Mouse (Mus musculus): ENCODE data around the gene Gm20816. TPM values are rescaled to one million over a fixed set of nuclear protein-coding genes. Genes with fewer than 3 reads are reported as not detected.
"Not testable (repeated sequence)": the region's sequence is repeated elsewhere in the genome, so short reads cannot be mapped to it uniquely, and the experiment has no call there.

Gene Gm20816
- total RNA-seq (2014; rRNA removed; ENCODE audit: low replicate concordance) (not detected in 2 replicates), polyA plus RNA-seq (2015; fragmentation: Nextera tagmentation; extraction: Ambion mirVana) (not detected in 2 replicates)

- not testable (repeated sequence) for H3K36me3 ChIP-seq (replicated peaks; ENCODE audit: control insufficient read depth, insufficient read depth, low read length); H3K9ac ChIP-seq (replicated peaks; ENCODE audit: low read depth, low read length); H3K27ac ChIP-seq (ENCODE audit: low read depth); H3K4me3 ChIP-seq (ENCODE audit: low read depth, low read length); H3K4me2 ChIP-seq (ENCODE audit: low read depth, low read length); DNase-seq (ENCODE audit: low spot score); H3K4me1 ChIP-seq (ENCODE audit: control insufficient read depth, insufficient read depth); H3K9me3 ChIP-seq (replicated peaks; ENCODE audit: control insufficient read depth, low read length); H3K27me3 ChIP-seq (ENCODE audit: control insufficient read depth, insufficient read depth, low read length); ATAC-seq (ENCODE audit: insufficient read depth, low read depth)
- no CpG with 5 or more reads among the region's 3 CpGs for WGBS
Observed at GRCm38 (mm10) chrY:68537655-68538054, at the start of gene Gm20816. Gm20816 (plus strand) TSS chrY:68537955.

Other genes with a start within 250 kb of the Gm20816 start
- gene Gm20937, start 243.1 kb upstream of the Gm20816 start, total RNA-seq (2014; rRNA removed; ENCODE audit: low replicate concordance): not detected in 2 replicates
- gene Gm20937, start 243.1 kb upstream of the Gm20816 start, polyA plus RNA-seq (2015; fragmentation: Nextera tagmentation; extraction: Ambion mirVana): not detected in 2 replicates

Data from heart, postnatal 0 days (tissue).